Mouse (Mus musculus) ES-CJ7 (cell line): ENCODE measurements around the gene A1cf.

Experiments
- DNase-seq: peaks from one replicate; pipeline ENCODE4 v3.0.0; 2011; ENCODE audit warnings: low read depth, low spot score

A1cf gene

DNA sequence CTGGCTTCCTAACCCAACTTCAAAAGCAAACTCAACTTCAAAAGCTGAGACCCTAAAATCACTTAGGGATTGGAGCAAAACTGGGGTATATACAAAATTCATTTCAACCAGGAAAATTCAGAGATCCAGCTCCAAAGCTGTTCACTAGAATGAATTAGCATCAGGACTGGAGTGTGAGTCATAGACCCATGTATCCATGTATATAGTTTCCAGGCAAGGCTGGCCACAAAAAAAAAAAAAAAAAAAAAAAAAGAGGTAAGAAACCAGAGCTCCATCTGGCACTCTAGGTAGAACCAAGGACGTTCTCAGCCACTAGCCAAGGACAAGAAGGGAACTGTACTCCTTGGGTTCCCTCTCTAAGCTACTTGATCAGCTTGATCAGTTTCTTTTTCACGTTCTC is 85.2 kb downstream of the A1cf start:
- no peak for DNase-seq

DNA sequence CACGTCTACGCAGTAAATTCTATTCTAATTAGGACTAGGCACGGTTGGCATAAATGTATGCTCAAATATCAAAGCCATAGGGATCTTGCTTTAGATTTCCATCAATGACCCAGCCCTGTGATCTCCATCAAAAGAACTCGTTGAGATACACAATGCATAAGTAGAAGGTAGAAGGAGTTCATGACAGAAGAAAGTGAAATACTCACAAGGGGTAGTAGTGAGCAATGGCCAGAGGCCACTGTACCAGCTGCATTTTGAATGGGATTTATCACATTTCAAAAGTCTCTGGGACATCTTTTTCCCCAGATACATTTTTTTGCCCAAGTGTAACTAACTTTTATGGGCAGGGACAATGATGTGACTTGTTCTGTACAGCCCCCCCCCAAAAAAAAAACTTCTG is 85.7 kb downstream of the A1cf start:
- DNase-seq: no peak

DNA sequence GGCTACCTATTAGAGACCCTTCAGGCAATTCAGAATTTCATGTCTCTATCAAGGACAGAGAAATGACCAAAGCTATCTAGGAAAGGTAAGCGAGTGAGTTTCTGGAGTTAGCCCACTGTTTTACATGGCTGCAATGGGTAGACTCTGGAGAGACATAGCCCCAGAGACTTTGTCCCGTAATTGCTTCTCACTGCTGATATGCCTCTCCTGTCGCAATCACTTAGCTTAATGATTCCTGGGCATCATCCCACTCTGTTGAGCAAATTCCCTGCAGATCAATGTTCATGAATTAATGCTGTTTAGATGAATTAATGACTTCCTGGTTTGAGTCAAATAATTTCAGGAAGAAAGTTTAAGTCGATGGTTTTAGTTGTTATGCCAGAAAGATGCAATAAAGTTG is 86.1 kb downstream of the A1cf start:
- DNase-seq: no peak

DNA sequence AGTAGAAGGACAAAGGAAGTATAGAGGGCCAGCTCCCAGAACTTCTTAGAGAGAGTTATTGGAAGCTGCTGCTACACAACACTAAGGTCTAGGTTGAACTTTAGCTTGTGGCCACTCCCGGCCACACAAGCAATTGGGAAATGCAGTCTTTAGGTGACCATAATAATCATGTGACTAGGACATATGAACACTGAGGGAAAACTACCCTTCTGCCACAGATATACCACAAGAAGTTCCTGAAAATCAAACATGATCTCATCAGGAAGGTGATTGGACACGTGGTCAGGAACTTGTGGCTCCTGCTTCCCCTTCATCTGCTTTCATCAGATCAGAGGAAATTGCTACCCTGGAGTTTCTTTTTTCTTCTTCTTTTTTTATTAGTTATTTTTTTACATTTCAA is 87.8 kb downstream of the A1cf start:
- no peak for DNase-seq

DNA sequence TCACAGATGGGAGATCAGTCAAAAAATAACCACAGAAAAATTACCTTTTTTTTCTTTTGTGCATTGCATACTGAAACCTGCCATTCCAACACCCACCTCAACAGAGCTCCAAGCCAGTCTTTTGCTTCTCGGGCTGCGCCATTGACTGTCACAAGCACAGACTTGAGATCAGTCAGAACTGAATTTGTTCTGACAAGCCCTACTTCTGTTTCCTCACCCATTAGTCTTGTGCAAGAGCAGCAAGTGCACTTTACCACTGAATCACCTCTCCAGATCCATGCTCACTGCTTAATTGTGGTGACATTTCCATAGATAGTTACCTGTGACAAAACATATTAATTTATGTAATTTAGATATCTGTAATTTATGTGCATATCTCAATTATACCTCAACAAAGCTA is 91.9 kb downstream of the A1cf start:
- no peak for DNase-seq

DNA sequence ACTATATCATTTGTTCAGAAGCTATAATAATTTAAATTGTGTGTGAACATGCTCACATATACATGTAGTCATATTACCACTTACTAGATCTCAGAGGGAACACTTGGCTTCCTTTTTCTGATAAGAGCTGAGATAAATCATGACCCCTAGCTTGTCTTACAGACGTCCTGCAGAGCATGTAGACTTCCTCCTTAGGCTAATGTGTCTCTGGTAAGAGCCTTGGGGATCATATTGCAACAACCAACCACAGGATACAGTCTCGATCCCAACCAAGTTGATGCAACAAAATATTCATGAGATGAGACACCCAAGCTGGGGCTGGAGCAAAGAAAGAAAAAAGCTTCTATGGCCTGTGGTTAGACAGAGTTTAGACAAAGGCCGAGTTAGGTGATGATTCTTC is 94.6 kb downstream of the A1cf start:
- no peak for DNase-seq

DNA sequence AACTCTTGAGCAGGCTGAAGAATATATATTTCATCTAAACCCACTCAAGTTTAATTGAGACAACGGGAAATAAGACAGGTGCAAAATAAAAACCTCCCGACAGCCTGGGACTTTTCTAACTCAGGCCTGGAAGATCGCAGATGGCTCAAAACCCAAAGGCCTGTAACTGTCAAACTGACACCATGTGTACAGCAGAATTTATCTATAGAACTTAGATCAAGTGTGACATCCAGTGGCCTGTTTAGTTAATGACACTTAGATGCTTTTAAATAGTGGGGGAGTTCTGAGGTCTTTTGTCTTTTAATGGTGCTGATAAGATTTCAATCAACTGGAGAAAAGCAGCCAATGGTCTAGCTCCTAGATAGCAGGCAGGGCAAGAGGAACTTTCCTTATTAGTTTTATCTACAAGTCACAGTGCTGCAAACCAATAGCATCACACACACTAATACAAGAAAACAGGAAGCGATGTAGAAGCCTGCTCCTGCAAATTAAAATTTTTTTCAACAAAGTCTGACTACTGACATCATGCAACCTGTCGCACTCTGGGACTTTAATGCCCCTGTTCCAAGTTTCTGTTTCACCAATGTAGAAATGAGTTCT is 99.5 kb downstream of the A1cf start:
- peak; percentile 21 for DNase-seq

DNA sequence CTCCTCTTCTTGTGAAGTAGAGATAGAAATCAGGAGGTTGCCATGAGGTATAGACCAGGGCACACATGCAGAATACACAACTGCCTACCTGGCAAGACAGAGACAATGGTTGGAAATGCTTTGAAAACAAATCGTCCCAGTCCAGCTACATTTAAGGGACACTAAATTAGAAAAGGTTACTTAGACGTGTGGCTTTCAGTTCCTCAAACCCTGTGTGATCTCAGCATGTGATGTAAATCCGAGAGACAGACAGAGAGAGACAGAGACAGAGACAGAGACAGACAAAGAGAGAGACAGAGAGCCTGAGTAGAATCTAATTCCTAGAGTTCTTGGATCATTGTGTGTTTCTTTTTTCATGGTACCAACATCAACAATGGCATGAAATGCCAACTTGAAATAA is 102.8 kb downstream of the A1cf start:
- no peak for DNase-seq

DNA sequence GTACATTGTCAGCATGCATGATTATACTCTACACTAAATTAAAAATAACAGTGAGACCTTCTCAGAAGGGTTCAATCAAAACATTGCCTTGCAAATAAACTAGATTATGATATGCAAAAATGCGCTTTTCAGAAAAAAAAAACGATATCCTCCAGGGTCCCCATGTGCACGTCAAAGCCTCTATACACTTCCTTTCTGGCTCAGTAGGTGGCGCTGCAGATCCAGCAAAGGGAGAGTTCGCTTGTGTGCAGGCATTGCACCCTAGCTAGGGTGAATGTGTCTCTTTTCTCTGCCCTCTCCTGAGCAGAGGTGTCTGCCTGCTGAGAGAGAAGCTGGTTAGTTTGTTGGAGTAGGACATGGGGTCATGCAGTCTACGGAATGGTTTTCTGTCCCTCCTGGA is 103.4 kb downstream of the A1cf start:
- peak; percentile 74 for DNase-seq

DNA sequence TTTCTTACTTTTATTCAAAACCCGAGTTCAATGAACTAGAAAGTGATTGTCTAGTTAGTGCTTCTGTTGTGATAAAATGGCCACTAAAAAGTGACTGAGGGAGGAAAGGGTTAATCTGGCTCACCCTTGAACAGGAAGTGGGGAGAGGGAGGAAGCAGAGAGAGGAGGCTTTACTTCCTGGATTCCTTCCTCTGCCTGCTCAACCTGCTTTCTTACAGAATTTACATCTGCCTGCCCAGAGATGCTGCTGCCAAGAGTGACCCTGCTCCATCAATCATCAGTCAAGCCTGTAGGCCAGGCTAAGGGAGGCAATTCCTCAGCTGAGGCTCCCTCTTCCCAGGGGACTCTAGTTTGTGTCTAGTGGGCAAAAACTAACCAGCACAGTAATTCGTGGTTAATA is 107.3 kb downstream of the A1cf start:
- DNase-seq: no peak

DNA sequence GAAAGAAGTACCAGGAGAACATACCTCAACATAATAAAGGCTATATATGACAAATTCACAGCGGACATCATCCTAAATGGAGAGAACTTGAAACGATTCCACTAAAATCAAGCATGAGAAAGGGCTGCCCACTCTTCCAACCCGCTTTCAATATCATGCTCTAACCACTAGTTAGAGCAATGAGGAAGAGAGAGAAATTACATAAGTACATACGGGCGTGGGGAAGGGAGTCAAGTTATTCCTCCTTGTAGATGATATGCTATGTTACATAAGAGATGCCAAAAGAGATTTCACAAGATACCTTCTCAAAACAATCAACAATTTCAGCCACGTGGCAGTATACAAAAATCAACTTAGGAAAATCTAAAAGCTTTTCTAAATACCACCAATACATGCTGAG is 122.5 kb downstream of the A1cf start:
- no peak for DNase-seq

DNA sequence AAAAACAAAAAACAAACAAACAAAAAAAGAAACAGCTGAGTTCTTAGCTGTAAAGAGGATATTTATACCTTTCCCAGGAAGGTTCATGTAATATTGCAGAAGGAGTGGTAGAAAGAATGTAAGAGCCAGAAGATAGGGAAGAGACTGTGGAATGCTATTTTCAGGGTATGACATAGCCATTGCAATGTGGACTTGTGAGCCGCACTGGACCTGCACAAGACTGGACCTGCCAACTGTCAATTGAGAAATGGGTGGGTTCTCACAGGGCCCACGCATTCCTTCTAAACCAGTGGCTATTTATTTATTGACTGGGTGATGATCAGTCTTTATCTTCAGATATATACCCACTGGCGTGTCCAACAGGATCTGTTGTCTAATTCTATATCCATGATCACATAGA is 128.4 kb downstream of the A1cf start:
- no peak for DNase-seq
